Mouse (Mus musculus): ENCODE measurements at regions not wholly inside any gene's neighbourhood (a gene's known extent, or its start where the extent isn't known, plus 50 kb on each side); places are given as distances from the start of the nearest gene placed in this dataset.

GRCm38 (mm10) chr11:71346024-71346423, 115.5 kb upstream of the Nlrp1b start:
- H3K27me3 ChIP-seq (ENCODE audit: control insufficient read depth, insufficient read depth, low read length) = no peaks in the 10 kb centered on the region
- no peak overlapping the region for H3K9ac ChIP-seq (ENCODE audit: low read depth, low read length)
- no peaks in the 10 kb centered on the region for H3K4me1 ChIP-seq (ENCODE audit: control insufficient read depth, insufficient read depth, low read length)
- no peaks in the 10 kb centered on the region for H3K79me2 ChIP-seq (ENCODE audit: control insufficient read depth, insufficient read depth, low read length)
- no peaks in the 10 kb centered on the region for H3K36me3 ChIP-seq (ENCODE audit: control insufficient read depth, insufficient read depth, low read length)
- DNase-seq (ENCODE audit: extremely low read depth, low read depth, low spot score) = no peak
- no peak overlapping the region for H3K27ac ChIP-seq (replicated peaks; ENCODE audit: insufficient read depth, low read depth, low read length)
- 33% methylated on average over 3 of the region's 3 CpGs for WGBS
- TF ChIP-seq CTCF (IDR thresholded peaks at IDR 0.05; ENCODE audit: low read depth, low read length) (no peak), POLR2A (IDR thresholded peaks at IDR 0.05; ENCODE audit: extremely low read depth, insufficient read depth, low read length) (no peak)
- no peak overlapping the region for H3K4me3 ChIP-seq (ENCODE audit: insufficient read depth, low read depth, low read length)

GRCm38 (mm10) chr11:71357089-71357488, 126.6 kb upstream of the Nlrp1b start:
- WGBS = 48% methylated on average over 3 of the region's 3 CpGs
- TF ChIP-seq POLR2A (IDR thresholded peaks at IDR 0.05; ENCODE audit: extremely low read depth, insufficient read depth, low read length) (no peak), CTCF (IDR thresholded peaks at IDR 0.05; ENCODE audit: low read depth, low read length) (no peak)

DNA sequence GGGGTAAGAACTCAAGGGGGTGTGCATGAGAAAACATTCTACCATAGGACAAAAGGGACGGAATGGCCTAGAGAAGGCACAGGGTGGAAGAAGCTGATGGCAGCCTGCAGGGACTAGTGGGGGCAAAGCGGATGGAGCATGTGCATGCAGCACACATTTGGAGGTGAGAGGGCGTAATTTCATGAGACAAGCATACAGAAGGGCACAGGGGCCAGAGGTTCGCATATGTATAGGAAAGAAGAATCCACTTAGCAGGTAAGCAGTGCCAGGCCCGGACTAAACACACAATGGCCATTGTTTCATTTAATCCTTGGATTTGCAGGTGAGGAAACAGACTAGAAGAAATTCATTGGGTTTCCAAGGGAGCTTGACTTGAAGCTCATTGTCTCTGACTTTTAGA, 130.3 kb upstream of the Nlrp1b start:
- 72% methylated on average over 5 of the region's 5 CpGs for WGBS
- Histone ChIP-seq H3K27me3 (ENCODE audit: control insufficient read depth, insufficient read depth, low read length) (no peaks in the 10 kb centered on the region), H3K27ac (replicated peaks; ENCODE audit: insufficient read depth, low read depth, low read length) (no peak overlapping the region), H3K9ac (ENCODE audit: low read depth, low read length) (no peak overlapping the region), H3K79me2 (ENCODE audit: control insufficient read depth, insufficient read depth, low read length) (no peaks in the 10 kb centered on the region), H3K4me3 (ENCODE audit: insufficient read depth, low read depth, low read length) (no peak overlapping the region), H3K4me1 (ENCODE audit: control insufficient read depth, insufficient read depth, low read length) (no peaks in the 10 kb centered on the region), H3K36me3 (ENCODE audit: control insufficient read depth, insufficient read depth, low read length) (no peaks in the 10 kb centered on the region)
- TF ChIP-seq CTCF (IDR thresholded peaks at IDR 0.05; ENCODE audit: low read depth, low read length) (no peak), POLR2A (IDR thresholded peaks at IDR 0.05; ENCODE audit: extremely low read depth, insufficient read depth, low read length) (no peak)
- no peak for DNase-seq (ENCODE audit: extremely low read depth, low read depth, low spot score)

More at GRCm38 (mm10) chr11:71357089-71357488, 126.6 kb upstream of the Nlrp1b start:
- no peak for DNase-seq (ENCODE audit: extremely low read depth, low read depth, low spot score)
- H3K36me3 ChIP-seq (ENCODE audit: control insufficient read depth, insufficient read depth, low read length) = no peaks in the 10 kb centered on the region
- no peak overlapping the region for H3K9ac ChIP-seq (ENCODE audit: low read depth, low read length)
- H3K4me1 ChIP-seq (ENCODE audit: control insufficient read depth, insufficient read depth, low read length) = no peaks in the 10 kb centered on the region
- H3K79me2 ChIP-seq (ENCODE audit: control insufficient read depth, insufficient read depth, low read length) = no peaks in the 10 kb centered on the region
- H3K27me3 ChIP-seq (ENCODE audit: control insufficient read depth, insufficient read depth, low read length) = no peaks in the 10 kb centered on the region
- no peak overlapping the region for H3K4me3 ChIP-seq (ENCODE audit: insufficient read depth, low read depth, low read length)
- H3K27ac ChIP-seq (replicated peaks; ENCODE audit: insufficient read depth, low read depth, low read length) = no peak overlapping the region

DNA sequence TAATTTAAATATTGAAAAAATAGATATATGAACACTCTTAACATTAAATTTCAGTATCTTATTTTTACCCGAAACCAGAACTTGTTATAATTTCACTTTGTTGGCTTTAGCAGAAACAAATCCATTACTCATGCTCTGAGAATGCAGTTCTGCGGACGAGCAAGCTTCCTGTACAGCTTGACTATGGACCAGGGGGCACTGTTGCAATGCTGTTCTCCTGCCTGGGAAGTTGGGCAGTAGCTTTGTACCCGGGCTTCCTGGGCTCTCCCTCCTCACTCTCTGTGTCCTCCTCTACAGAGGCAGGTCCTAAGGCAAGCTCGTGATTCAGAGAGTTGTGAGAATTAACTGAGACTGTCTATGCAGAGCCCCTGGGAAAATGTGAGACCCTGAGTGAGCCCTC, 141.3 kb upstream of the Nlrp1b start:
- 43% methylated on average over 5 of the region's 5 CpGs for WGBS
- Histone ChIP-seq H3K27ac (replicated peaks; ENCODE audit: insufficient read depth, low read depth, low read length) (no peak overlapping the region), H3K27me3 (ENCODE audit: control insufficient read depth, insufficient read depth, low read length) (no peaks in the 10 kb centered on the region), H3K4me1 (ENCODE audit: control insufficient read depth, insufficient read depth, low read length) (no peaks in the 10 kb centered on the region), H3K9ac (ENCODE audit: low read depth, low read length) (no peak overlapping the region), H3K4me3 (ENCODE audit: insufficient read depth, low read depth, low read length) (no peak overlapping the region), H3K36me3 (ENCODE audit: control insufficient read depth, insufficient read depth, low read length) (no peaks in the 10 kb centered on the region), H3K79me2 (ENCODE audit: control insufficient read depth, insufficient read depth, low read length) (no peaks in the 10 kb centered on the region)
- DNase-seq (ENCODE audit: extremely low read depth, low read depth, low spot score) = no peak
- TF ChIP-seq CTCF (IDR thresholded peaks at IDR 0.05; ENCODE audit: low read depth, low read length) (no peak), POLR2A (IDR thresholded peaks at IDR 0.05; ENCODE audit: extremely low read depth, insufficient read depth, low read length) (no peak)

DNA sequence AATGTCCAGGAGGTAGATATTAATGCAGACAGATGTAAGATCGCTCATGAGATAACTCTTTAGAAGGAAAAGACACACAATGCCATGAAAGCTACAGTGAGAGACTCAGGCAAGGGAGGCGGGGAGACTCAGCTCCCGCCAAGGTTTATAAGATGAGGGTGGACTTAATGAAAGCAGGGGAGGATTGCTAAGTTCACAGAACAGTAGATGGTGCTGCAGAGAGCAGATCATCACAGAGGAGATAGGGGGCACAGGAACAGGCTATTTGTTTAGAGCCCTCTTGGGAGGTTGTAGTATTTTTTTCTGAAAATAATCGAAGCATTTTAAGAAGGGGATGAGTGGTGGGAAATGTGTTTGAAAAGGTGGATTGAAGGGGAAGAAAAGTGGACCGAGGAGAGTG, 144.6 kb upstream of the Nlrp1b start:
- Histone ChIP-seq H3K4me3 (ENCODE audit: insufficient read depth, low read depth, low read length) (no peak overlapping the region), H3K27ac (replicated peaks; ENCODE audit: insufficient read depth, low read depth, low read length) (no peak overlapping the region), H3K9ac (ENCODE audit: low read depth, low read length) (no peak overlapping the region), H3K79me2 (ENCODE audit: control insufficient read depth, insufficient read depth, low read length) (no peaks in the 10 kb centered on the region), H3K4me1 (ENCODE audit: control insufficient read depth, insufficient read depth, low read length) (no peaks in the 10 kb centered on the region), H3K27me3 (ENCODE audit: control insufficient read depth, insufficient read depth, low read length) (no peaks in the 10 kb centered on the region), H3K36me3 (ENCODE audit: control insufficient read depth, insufficient read depth, low read length) (no peaks in the 10 kb centered on the region)
- no peak for DNase-seq (ENCODE audit: extremely low read depth, low read depth, low spot score)
- TF ChIP-seq POLR2A (IDR thresholded peaks at IDR 0.05; ENCODE audit: extremely low read depth, insufficient read depth, low read length) = no peak
- no peak for TF ChIP-seq CTCF (IDR thresholded peaks at IDR 0.05; ENCODE audit: low read depth, low read length)
- 72% methylated on average over 5 of the region's 5 CpGs for WGBS

DNA sequence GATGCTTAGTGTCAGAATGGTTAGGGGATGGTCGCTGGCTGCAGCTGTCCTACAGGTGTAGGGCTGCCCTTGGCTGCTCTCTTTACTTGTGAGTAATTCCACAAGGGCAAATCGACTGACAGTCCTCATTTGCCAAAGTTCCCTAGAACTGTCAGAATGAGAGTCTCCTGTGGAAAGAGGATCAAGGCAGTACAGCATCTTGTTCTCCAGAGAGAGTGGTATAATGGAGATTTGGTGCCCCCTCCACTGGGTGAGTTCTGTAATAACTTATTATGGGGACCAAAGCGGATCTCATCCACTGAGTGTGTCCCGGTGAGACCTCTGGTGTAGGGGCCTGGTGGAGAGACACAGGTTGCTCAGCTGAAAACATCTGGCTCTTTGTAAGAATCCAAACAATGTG, 157.9 kb upstream of the Nlrp1b start:
- no peaks in the 10 kb centered on the region for H3K36me3 ChIP-seq (ENCODE audit: control insufficient read depth, insufficient read depth, low read length)
- DNase-seq (ENCODE audit: extremely low read depth, low read depth, low spot score) = no peak
- TF ChIP-seq POLR2A (IDR thresholded peaks at IDR 0.05; ENCODE audit: extremely low read depth, insufficient read depth, low read length) = no peak
- no peak for TF ChIP-seq CTCF (IDR thresholded peaks at IDR 0.05; ENCODE audit: low read depth, low read length)
- no peaks in the 10 kb centered on the region for H3K79me2 ChIP-seq (ENCODE audit: control insufficient read depth, insufficient read depth, low read length)
- H3K4me1 ChIP-seq (ENCODE audit: control insufficient read depth, insufficient read depth, low read length) = no peaks in the 10 kb centered on the region
- 68% methylated on average over 4 of the region's 4 CpGs for WGBS
- no peak overlapping the region for H3K9ac ChIP-seq (ENCODE audit: low read depth, low read length)
- no peak overlapping the region for H3K4me3 ChIP-seq (ENCODE audit: insufficient read depth, low read depth, low read length)
- H3K27me3 ChIP-seq (ENCODE audit: control insufficient read depth, insufficient read depth, low read length) = no peaks in the 10 kb centered on the region
- H3K27ac ChIP-seq (replicated peaks; ENCODE audit: insufficient read depth, low read depth, low read length) = no peak overlapping the region

Measured in liver, adult 2 months (tissue).